Mouse (Mus musculus) skeletal muscle tissue, adult 2 months (tissue): Measurements from ENCODE around the gene Pla2g4a.

Experiments
- DNase-seq: peaks from one replicate; pipeline ENCODE4 v3.0.0-alpha.2; 2012; ENCODE audit warnings: low read depth, low spot score

Gene Pla2g4a

GRCm38 (mm10) chr1:149960734-149961424 is at the start of gene Pla2g4a:
Gene Pla2g4a (minus strand): TSS chr1:149961290.
- DNase-seq: peak; percentile 41

DNA sequence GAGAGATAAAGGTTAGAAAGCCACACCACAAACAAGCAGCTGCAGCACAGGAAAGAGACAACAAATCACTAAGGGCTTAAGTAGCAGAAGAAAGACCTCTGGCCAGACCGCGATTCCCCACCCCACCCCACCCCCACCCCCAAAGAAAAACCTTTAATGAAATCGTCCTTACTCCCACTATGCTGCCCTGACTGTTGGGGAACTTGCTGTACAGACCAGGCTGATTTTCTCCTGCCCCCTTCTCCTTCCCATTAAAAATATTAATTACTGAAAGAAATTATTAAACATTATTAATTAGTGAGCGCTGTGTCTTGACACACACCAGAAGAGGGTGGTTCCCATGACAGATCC is 49.5 kb upstream of the Pla2g4a start:
- no peak for DNase-seq

- DNase-seq: no peak
These were observed 49.0 kb upstream of the Pla2g4a start for GRCm38 (mm10) chr1:150009968-150010628.

- DNase-seq: no peak
These were observed 48.0 kb upstream of the Pla2g4a start for GRCm38 (mm10) chr1:150009134-150009533.

DNA sequence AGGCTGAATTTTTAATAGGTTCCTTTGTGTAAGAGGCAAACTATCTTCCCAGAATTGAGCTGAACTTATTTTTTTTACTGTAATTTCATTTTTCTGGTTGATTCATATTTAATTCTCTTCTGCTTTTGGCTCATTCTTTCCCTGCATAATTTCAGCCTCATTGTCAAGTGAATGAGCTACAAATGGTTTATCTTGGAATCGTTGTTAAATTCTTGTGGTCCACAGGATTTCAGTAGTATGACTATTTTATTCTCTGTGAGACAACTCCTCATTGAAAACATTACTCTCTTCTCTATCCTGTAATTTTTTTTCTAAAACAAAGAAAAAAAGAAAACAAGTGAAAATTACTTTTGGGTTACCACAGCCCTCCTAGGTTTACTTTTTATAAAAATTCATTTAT is 14.5 kb upstream of the Pla2g4a start:
- DNase-seq: no peak

- no peak for DNase-seq
These were observed 4.7 kb upstream of the Pla2g4a start for GRCm38 (mm10) chr1:149965826-149966225.

GRCm38 (mm10) chr1:149961425-149962303 is 574 bp upstream of the Pla2g4a start:
- no peak for DNase-seq

- DNase-seq: no peak
These were observed 839 bp downstream of the Pla2g4a start for GRCm38 (mm10) chr1:149960251-149960650.

GRCm38 (mm10) chr1:149959069-149959468 is 2.0 kb downstream of the Pla2g4a start:
- DNase-seq: no peak

- peak; percentile 20 for DNase-seq
These were observed 5.6 kb downstream of the Pla2g4a start for GRCm38 (mm10) chr1:149955482-149955881.

DNA sequence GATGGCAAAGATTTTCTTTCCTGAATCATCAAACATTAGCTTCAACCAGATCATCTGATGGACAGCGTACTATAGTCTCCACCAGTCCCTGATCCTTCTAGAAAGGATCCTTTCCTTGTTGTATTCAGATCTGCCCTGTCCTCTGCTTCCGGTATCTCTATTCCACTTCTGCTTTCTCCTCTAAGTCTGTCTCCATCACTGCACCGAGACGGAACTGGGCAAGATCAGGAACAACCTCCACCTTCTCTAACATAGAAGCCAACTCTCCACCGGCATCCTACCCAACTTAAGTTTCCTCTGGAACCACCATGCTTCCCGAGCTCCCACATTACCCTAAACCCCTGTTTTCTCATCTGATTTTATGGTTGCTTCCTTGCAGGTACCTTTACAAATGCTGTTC is 7.1 kb downstream of the Pla2g4a start:
- no peak for DNase-seq

DNA sequence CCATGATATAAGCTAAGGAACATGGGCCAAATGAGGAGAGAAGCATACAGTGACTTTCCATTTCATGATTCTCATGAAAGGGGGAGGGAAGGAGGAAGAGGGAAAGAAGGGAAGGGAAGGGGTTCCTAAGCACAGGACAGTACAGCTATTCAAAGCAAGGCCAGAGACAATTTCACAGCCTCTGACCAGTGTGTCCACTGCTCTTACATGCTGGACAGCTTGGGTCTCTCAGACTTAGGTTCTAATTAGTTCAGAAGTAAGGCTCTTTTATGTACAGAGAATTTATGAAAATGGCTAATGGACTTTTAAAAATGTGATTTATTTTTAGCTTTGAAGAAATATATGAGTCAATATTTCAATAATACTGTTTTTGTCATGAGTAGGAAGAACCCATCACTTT is 9.0 kb downstream of the Pla2g4a start:
- no peak for DNase-seq

GRCm38 (mm10) chr1:149950656-149951055 is 10.4 kb downstream of the Pla2g4a start:
- DNase-seq: no peak

GRCm38 (mm10) chr1:149950254-149950653 is 10.8 kb downstream of the Pla2g4a start:
- no peak for DNase-seq

DNA sequence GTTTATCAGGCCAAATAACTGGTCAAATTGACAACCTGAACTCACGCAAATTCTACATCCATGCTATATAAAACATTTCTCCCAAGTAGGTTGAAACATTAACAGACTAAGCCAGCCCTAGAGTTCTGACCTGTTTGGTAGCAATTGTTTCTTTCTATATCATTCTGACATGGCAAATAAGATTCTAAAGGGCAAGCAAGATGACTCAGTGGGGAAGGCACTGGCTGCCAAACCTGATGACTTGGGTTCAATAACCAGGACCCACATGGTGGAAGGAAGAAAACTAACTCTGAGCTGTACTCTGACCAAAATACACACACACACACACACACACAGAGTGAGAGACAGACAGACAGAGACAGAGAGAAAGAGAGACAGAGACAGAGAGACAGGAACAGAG is 11.8 kb downstream of the Pla2g4a start:
- no peak for DNase-seq

DNA sequence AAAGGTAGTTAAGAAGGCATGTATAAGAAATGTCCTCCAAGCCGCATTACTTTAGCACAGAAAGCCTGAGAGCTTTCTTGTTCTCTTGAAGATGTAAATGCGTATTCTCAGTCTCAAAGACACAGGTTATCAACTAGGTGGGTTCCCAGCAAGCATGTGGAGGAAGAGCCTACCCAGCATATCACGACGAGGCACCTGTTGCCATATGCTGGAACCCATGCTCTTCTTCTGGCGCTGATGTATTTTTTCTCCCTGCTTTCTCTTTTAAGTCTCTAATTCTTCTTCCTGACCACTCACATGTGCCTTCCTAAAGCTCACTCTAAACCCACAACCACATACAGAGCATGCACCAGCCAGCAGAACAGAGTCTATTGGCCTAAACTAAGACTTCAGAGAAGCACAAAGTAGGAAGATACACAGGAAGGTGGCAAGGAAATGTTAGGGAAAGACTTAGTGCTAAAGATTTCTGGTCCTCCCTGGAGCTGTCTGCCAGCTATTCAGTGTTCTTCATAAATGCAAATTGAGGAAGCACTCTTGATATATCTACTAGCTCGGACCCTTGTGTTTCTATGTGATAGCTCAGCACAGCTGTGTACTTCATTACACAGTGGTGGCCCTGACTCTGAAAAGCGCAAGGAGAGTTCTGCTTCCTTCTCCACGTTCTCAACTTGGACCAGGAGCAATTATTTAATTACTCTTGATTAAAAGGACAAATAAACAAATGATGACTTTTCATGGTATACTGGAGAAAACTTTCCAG is 12.8 kb downstream of the Pla2g4a start:
- no peak for DNase-seq

DNA sequence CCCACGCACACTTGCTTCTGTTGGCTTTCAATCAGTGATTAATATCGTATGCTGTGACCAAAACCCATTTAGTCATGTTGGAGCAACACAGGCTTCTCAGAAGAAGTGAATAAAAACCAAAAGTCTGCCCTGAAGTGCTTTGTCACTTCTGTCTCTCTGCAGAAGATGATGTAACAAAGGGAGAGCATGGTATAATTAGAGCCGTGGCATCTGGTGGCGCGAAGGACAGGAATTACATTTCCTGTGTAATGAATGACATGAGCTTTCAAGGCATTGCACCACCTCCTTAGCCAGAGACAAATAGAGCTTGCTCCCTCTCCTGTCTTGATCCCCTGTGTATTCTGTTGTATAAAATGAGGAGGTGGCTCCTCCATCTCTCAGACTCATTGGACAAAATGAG is 14.1 kb downstream of the Pla2g4a start:
- no peak for DNase-seq

- DNase-seq: no peak
These were observed 14.7 kb downstream of the Pla2g4a start for GRCm38 (mm10) chr1:149946432-149946831.

GRCm38 (mm10) chr1:149943611-149944010 is 17.5 kb downstream of the Pla2g4a start:
- DNase-seq: no peak

- DNase-seq: peak; percentile 19
These were observed 20.8 kb downstream of the Pla2g4a start for GRCm38 (mm10) chr1:149940301-149940700.

GRCm38 (mm10) chr1:149939261-149940032 is 21.6 kb downstream of the Pla2g4a start:
- no peak for DNase-seq
